Mouse (Mus musculus): ENCODE measurements around the gene Atp1a2. TPM values are rescaled to one million over a fixed set of nuclear protein-coding genes. Genes with fewer than 3 reads are reported as not detected.

The Atp1a2 gene
- polyA plus RNA-seq, 2 experiments: 1.8 to 11.3 TPM

DNA sequence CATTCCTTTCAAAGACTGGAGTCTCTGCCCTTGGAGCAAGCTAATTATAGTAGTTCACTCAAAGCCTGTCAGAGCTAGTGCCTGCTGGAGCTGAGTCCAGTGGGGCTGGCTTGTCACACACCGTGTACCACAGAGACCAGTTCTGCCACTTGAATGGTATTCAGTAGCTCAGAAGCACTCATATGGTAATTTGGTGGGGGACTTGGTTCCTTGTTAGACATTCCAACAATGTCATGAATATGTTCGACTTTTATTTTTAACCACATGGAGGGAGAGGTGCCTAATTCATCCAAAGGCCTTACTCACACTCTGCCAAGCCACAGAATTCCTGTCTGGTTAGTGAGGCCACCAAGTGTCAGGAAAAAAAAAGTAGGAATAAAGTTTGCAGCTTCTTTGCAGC lies 55.5 kb downstream of the Atp1a2 start:
- H3K4me2 ChIP-seq (replicated peaks; ENCODE audit: low read depth, low read length, severe bottlenecking): no peak overlapping the region
- H3K27me3 ChIP-seq (ENCODE audit: control insufficient read depth, insufficient read depth, low read length): peaks cover 13% of the 10 kb centered on the region
- H3K4me3 ChIP-seq (replicated peaks; ENCODE audit: low read length): no peak overlapping the region
- 0 out of 2 replicates have a peak, but pooled peaks cover 4% of the 10 kb centered on the region for H3K4me1 ChIP-seq (ENCODE audit: control insufficient read depth, insufficient read depth, low read length)
- no peak; the same call in 1 of the 2 replicates for ATAC-seq (ENCODE audit: low FRiP score, low read depth)
- no peaks in the 10 kb centered on the region for H3K36me3 ChIP-seq (ENCODE audit: control insufficient read depth, insufficient read depth, low read length)
- H3K27ac ChIP-seq (replicated peaks; ENCODE audit: low read depth, low read length): no peak overlapping the region
- no peak overlapping the region for H3K9ac ChIP-seq (ENCODE audit: low read depth, low read length, severe bottlenecking)
- no peak for TF ChIP-seq POLR2A (IDR thresholded peaks at IDR 0.05; ENCODE audit: borderline replicate concordance, extremely low read depth, insufficient read depth, insufficient read length)
- no peaks in the 10 kb centered on the region for H3K9me3 ChIP-seq (ENCODE audit: control insufficient read depth, low read length)
- WGBS: 40% methylated on average over 2 of the region's 2 CpGs
- no peak for DNase-seq (ENCODE audit: low spot score)

DNA sequence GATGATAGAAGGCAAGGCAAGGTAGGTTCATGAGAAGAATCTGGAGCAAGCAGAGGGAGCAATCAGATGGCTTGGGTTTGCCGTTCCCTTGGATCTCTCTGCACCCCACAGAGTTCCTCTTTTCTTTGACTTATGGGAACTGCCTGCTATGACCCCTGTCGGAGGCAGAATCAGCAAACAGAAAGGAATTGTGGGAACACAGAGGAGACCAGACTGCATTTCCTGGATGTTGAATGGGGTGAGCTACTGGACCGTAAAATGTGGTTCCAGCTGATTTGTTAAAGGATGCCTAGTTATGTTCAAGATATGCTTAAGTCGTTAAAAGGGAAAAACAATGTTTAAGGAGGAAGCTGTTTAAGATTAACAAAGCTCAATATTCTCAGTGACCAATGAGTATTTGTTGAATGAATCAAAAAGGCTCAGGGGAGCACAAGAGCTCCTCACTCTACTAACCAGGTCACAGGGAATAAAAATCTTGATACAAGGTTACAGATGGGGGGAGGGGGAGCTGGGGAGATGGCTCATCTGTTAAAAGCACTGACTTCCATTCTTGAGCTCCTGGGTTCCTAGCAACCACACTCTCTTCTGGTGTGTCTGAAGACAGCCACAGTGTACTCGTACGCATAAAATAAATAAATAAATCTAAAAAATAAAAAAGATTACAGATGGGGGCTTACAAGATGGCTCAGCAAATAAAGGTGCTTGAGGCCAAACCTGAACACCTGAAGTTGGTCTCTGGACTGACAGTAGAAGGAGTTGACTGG lies 56.7 kb downstream of the Atp1a2 start:
- 0 out of 2 replicates have a peak, but pooled peaks cover 4% of the 10 kb centered on the region for H3K4me1 ChIP-seq (ENCODE audit: control insufficient read depth, insufficient read depth, low read length)
- H3K4me2 ChIP-seq (replicated peaks; ENCODE audit: low read depth, low read length, severe bottlenecking): no peak overlapping the region
- ATAC-seq (ENCODE audit: low FRiP score, low read depth) (no peak), DNase-seq (ENCODE audit: low spot score) (no peak)
- peaks cover 13% of the 10 kb centered on the region for H3K27me3 ChIP-seq (ENCODE audit: control insufficient read depth, insufficient read depth, low read length)
- H3K36me3 ChIP-seq (ENCODE audit: control insufficient read depth, insufficient read depth, low read length): no peaks in the 10 kb centered on the region
- no peak overlapping the region for H3K4me3 ChIP-seq (replicated peaks; ENCODE audit: low read length)
- no peaks in the 10 kb centered on the region for H3K9me3 ChIP-seq (ENCODE audit: control insufficient read depth, low read length)
- H3K9ac ChIP-seq (ENCODE audit: low read depth, low read length, severe bottlenecking): no peak overlapping the region
- no peak overlapping the region for H3K27ac ChIP-seq (replicated peaks; ENCODE audit: low read depth, low read length)
- WGBS: 64% methylated on average over 6 of the region's 6 CpGs
- TF ChIP-seq POLR2A (IDR thresholded peaks at IDR 0.05; ENCODE audit: borderline replicate concordance, extremely low read depth, insufficient read depth, insufficient read length): no peak

GRCm38 (mm10) chr1:172229215-172229614 lies 68.6 kb downstream of the Atp1a2 start:
- no peak for TF ChIP-seq POLR2A (IDR thresholded peaks at IDR 0.05; ENCODE audit: borderline replicate concordance, extremely low read depth, insufficient read depth, insufficient read length)
- 90% methylated on average over 1 of the region's 1 CpGs for WGBS

GRCm38 (mm10) chr1:172228209-172228608 lies 69.7 kb downstream of the Atp1a2 start:
- H3K9ac ChIP-seq (ENCODE audit: low read depth, low read length, severe bottlenecking): no peak overlapping the region
- H3K4me3 ChIP-seq (replicated peaks; ENCODE audit: low read length): no peak overlapping the region
- H3K27me3 ChIP-seq (ENCODE audit: control insufficient read depth, insufficient read depth, low read length): no peaks in the 10 kb centered on the region
- no peak overlapping the region for H3K4me2 ChIP-seq (replicated peaks; ENCODE audit: low read depth, low read length, severe bottlenecking)
- WGBS: 87% methylated on average over 2 of the region's 2 CpGs
- H3K9me3 ChIP-seq (ENCODE audit: control insufficient read depth, low read length): no peaks in the 10 kb centered on the region
- H3K27ac ChIP-seq (replicated peaks; ENCODE audit: low read depth, low read length): no peak overlapping the region
- DNase-seq (ENCODE audit: low spot score): no peak
- ATAC-seq (ENCODE audit: low FRiP score, low read depth): no peak
- TF ChIP-seq POLR2A (IDR thresholded peaks at IDR 0.05; ENCODE audit: borderline replicate concordance, extremely low read depth, insufficient read depth, insufficient read length): no peak
- H3K4me1 ChIP-seq (ENCODE audit: control insufficient read depth, insufficient read depth, low read length): no peaks in the 10 kb centered on the region
- no peaks in the 10 kb centered on the region for H3K36me3 ChIP-seq (ENCODE audit: control insufficient read depth, insufficient read depth, low read length)

More at GRCm38 (mm10) chr1:172229215-172229614, 68.6 kb downstream of the Atp1a2 start:
- no peak overlapping the region for H3K27ac ChIP-seq (replicated peaks; ENCODE audit: low read depth, low read length)
- no peaks in the 10 kb centered on the region for H3K4me1 ChIP-seq (ENCODE audit: control insufficient read depth, insufficient read depth, low read length)
- no peaks in the 10 kb centered on the region for H3K9me3 ChIP-seq (ENCODE audit: control insufficient read depth, low read length)
- H3K36me3 ChIP-seq (ENCODE audit: control insufficient read depth, insufficient read depth, low read length): no peaks in the 10 kb centered on the region
- no peak overlapping the region for H3K4me3 ChIP-seq (replicated peaks; ENCODE audit: low read length)
- H3K9ac ChIP-seq (ENCODE audit: low read depth, low read length, severe bottlenecking): no peak overlapping the region
- ATAC-seq (ENCODE audit: low FRiP score, low read depth) (no peak), DNase-seq (ENCODE audit: low spot score) (no peak)
- H3K27me3 ChIP-seq (ENCODE audit: control insufficient read depth, insufficient read depth, low read length): no peaks in the 10 kb centered on the region
- no peak overlapping the region for H3K4me2 ChIP-seq (replicated peaks; ENCODE audit: low read depth, low read length, severe bottlenecking)

Other genes starting within 250 kb of the Atp1a2 start
- 0.25 and 0.41 TPM in 2 replicates for gene Nhlh1, start 240.5 kb downstream of the Atp1a2 start, polyA plus RNA-seq (2012; rRNA removed)
- not detected in 2 replicates for gene Nhlh1, start 240.5 kb downstream of the Atp1a2 start, polyA plus RNA-seq (2014; fragmentation: Nextera tagmentation; extraction: Ambion mirVana)
- 187 and 191 TPM in 2 replicates for gene Copa, start 215.5 kb downstream of the Atp1a2 start, polyA plus RNA-seq (2012; rRNA removed)
- gene Copa, start 215.5 kb downstream of the Atp1a2 start, polyA plus RNA-seq (2014; fragmentation: Nextera tagmentation; extraction: Ambion mirVana): 230 and 247 TPM in 2 replicates
- 137 and 161 TPM in 2 replicates for gene Ncstn, start 215.3 kb downstream of the Atp1a2 start, polyA plus RNA-seq (2012; rRNA removed)
- 98.4 and 103 TPM in 2 replicates for gene Ncstn, start 215.3 kb downstream of the Atp1a2 start, polyA plus RNA-seq (2014; fragmentation: Nextera tagmentation; extraction: Ambion mirVana)
- 100 and 115 TPM in 2 replicates for gene Pex19, start 171.3 kb downstream of the Atp1a2 start, polyA plus RNA-seq (2012; rRNA removed)
- gene Pex19, start 171.3 kb downstream of the Atp1a2 start, polyA plus RNA-seq (2014; fragmentation: Nextera tagmentation; extraction: Ambion mirVana): 129 and 135 TPM in 2 replicates
- gene Dcaf8, start 150.0 kb downstream of the Atp1a2 start, polyA plus RNA-seq (2012; rRNA removed): 120 TPM in 2 replicates
- 121 and 131 TPM in 2 replicates for gene Dcaf8, start 150.0 kb downstream of the Atp1a2 start, polyA plus RNA-seq (2014; fragmentation: Nextera tagmentation; extraction: Ambion mirVana)
- 106 and 108 TPM in 2 replicates for gene Pea15a, start 91.3 kb downstream of the Atp1a2 start, polyA plus RNA-seq (2012; rRNA removed)
- gene Pea15a, start 91.3 kb downstream of the Atp1a2 start, polyA plus RNA-seq (2014; fragmentation: Nextera tagmentation; extraction: Ambion mirVana): 119 and 122 TPM in 2 replicates
- 13.3 and 17.8 TPM in 2 replicates for gene Casq1, start 78.2 kb downstream of the Atp1a2 start, polyA plus RNA-seq (2012; rRNA removed)
- gene Casq1, start 78.2 kb downstream of the Atp1a2 start, polyA plus RNA-seq (2014; fragmentation: Nextera tagmentation; extraction: Ambion mirVana): 11.3 and 14.9 TPM in 2 replicates
- 0.03 TPM in 1 of 2 replicates, not detected in the other for gene Atp1a4, start 39.6 kb downstream of the Atp1a2 start, polyA plus RNA-seq (2012; rRNA removed)
- not detected in 2 replicates for gene Atp1a4, start 39.6 kb downstream of the Atp1a2 start, polyA plus RNA-seq (2014; fragmentation: Nextera tagmentation; extraction: Ambion mirVana)
- gene Igsf8, start 36.4 kb downstream of the Atp1a2 start, polyA plus RNA-seq (2012; rRNA removed): 71.4 and 86.4 TPM in 2 replicates
- 49.8 and 50.1 TPM in 2 replicates for gene Igsf8, start 36.4 kb downstream of the Atp1a2 start, polyA plus RNA-seq (2014; fragmentation: Nextera tagmentation; extraction: Ambion mirVana)
- gene Kcnj9, start 31.3 kb upstream of the Atp1a2 start, polyA plus RNA-seq (2012; rRNA removed): 0.01 and 0.08 TPM in 2 replicates
- gene Kcnj9, start 31.3 kb upstream of the Atp1a2 start, polyA plus RNA-seq (2014; fragmentation: Nextera tagmentation; extraction: Ambion mirVana): not detected in 2 replicates
- gene Kcnj10, start 43.1 kb upstream of the Atp1a2 start, polyA plus RNA-seq (2012; rRNA removed): 0.14 and 0.18 TPM in 2 replicates
- gene Kcnj10, start 43.1 kb upstream of the Atp1a2 start, polyA plus RNA-seq (2014; fragmentation: Nextera tagmentation; extraction: Ambion mirVana): 0.03 and 0.12 TPM in 2 replicates
- 9.6 and 11.8 TPM in 2 replicates for gene Pigm, start 78.5 kb upstream of the Atp1a2 start, polyA plus RNA-seq (2012; rRNA removed)
- 6.7 and 7.6 TPM in 2 replicates for gene Pigm, start 78.5 kb upstream of the Atp1a2 start, polyA plus RNA-seq (2014; fragmentation: Nextera tagmentation; extraction: Ambion mirVana)
- 0.49 and 0.64 TPM in 2 replicates for gene Slamf9, start 177.3 kb upstream of the Atp1a2 start, polyA plus RNA-seq (2012; rRNA removed)
- gene Slamf9, start 177.3 kb upstream of the Atp1a2 start, polyA plus RNA-seq (2014; fragmentation: Nextera tagmentation; extraction: Ambion mirVana): 0.51 and 0.75 TPM in 2 replicates
- 62.0 and 85.1 TPM in 2 replicates for gene Igsf9, start 183.7 kb upstream of the Atp1a2 start, polyA plus RNA-seq (2012; rRNA removed)
- 29.6 and 35.0 TPM in 2 replicates for gene Igsf9, start 183.7 kb upstream of the Atp1a2 start, polyA plus RNA-seq (2014; fragmentation: Nextera tagmentation; extraction: Ambion mirVana)
- 134 and 151 TPM in 2 replicates for gene Tagln2, start 202.0 kb upstream of the Atp1a2 start, polyA plus RNA-seq (2012; rRNA removed)
- 138 and 155 TPM in 2 replicates for gene Tagln2, start 202.0 kb upstream of the Atp1a2 start, polyA plus RNA-seq (2014; fragmentation: Nextera tagmentation; extraction: Ambion mirVana)
- 0.70 and 1.3 TPM in 2 replicates for gene Cfap45, start 222.7 kb upstream of the Atp1a2 start, polyA plus RNA-seq (2012; rRNA removed)
- gene Cfap45, start 222.7 kb upstream of the Atp1a2 start, polyA plus RNA-seq (2014; fragmentation: Nextera tagmentation; extraction: Ambion mirVana): 0.97 and 0.98 TPM in 2 replicates